Mouse (Mus musculus) lung, postnatal 0 days (tissue): ENCODE measurements around the gene Sumo3. TPM values are rescaled to one million over a fixed set of nuclear protein-coding genes. Genes with fewer than 3 reads are reported as not detected.

Source experiments
- ATAC-seq: fragments of 200-750 bp; cut with Nextera tagmentation; 2 replicates; pipeline ENCODE4 v1.8.0; 2017; ENCODE audit warnings: moderate library complexity
- DNase-seq: peaks from one replicate; pipeline ENCODE4 v3.0.0-alpha.2; 2016; ENCODE audit warnings: low spot score
- H3K27ac ChIP-seq: fragments of 300-500 bp; sonication (generic); 2 replicates; pipeline ENCODE4 v1.5.1; 2014; ENCODE audit warnings: antibody characterized with exemption, mild to moderate bottlenecking, low read length, mixed read lengths
- H3K27me3 ChIP-seq: fragments of 300-500 bp; sonication (generic); replicated peaks from 2 replicates; pipeline ENCODE4 v1.6.1; 2014; ENCODE audit warnings: low read length, mixed read lengths; ENCODE audit not compliant: insufficient read depth
- H3K36me3 ChIP-seq: fragments of 300-500 bp; sonication (generic); 2 replicates; pipeline ENCODE4 v1.6.1; 2014; ENCODE audit warnings: low read length, mixed read lengths; ENCODE audit not compliant: insufficient read depth
- H3K4me1 ChIP-seq: fragments of 300-500 bp; sonication (generic); 2 replicates; pipeline ENCODE4 v1.6.1; 2014; ENCODE audit warnings: antibody characterized with exemption, low read depth, low read length, mixed read lengths; ENCODE audit not compliant: insufficient read depth
- H3K4me2 ChIP-seq: fragments of 300-500 bp; sonication (generic); replicated peaks from 2 replicates; pipeline ENCODE4 v1.6.1; 2014; ENCODE audit warnings: low read depth, mild to moderate bottlenecking, low read length, moderate library complexity, mixed read lengths
- H3K4me3 ChIP-seq: fragments of 300-500 bp; sonication (generic); 2 replicates; pipeline ENCODE4 v1.5.1; 2014; ENCODE audit warnings: low read depth, low read length
- H3K9ac ChIP-seq: fragments of 300-500 bp; sonication (generic); replicated peaks from 2 replicates; pipeline ENCODE4 v1.6.1; 2014; ENCODE audit warnings: low read depth, mild to moderate bottlenecking
- H3K9me3 ChIP-seq: fragments of 300-500 bp; sonication (generic); 2 replicates; pipeline ENCODE4 v1.6.1; 2016; ENCODE audit warnings: low read length, mixed read lengths
- CTCF ChIP-seq: IDR thresholded peaks from 2 replicates; pipeline ENCODE4 v1.5.1; 2016; ENCODE audit warnings: antibody characterized with exemption, mild to moderate bottlenecking
- EP300 ChIP-seq: IDR thresholded peaks from 2 replicates; pipeline ENCODE4 v1.6.1; 2016; ENCODE audit warnings: antibody characterized with exemption, mild to moderate bottlenecking, control low read depth
- WGBS: fragments of 180-500 bp; shearing (Covaris S2); extraction: QIAGEN DNeasy Blood & Tissue Kit; methylation state at CpG from one replicate; pipeline ENCODE4 v1.1.7; 2014; 5-methylcytosine and 5-hydroxymethylcytosine counted together
- polyA plus RNA-seq: library from polyadenylated mRNA; unstranded; fragments of >200 nt; fragmentation: Nextera tagmentation; extraction: Ambion mirVana; gene quantifications from 2 replicates; pipeline ENCODE4 v1.2.1, GENCODE M21; 2015

Gene Sumo3
- polyA plus RNA-seq, 1 experiment from 2014 or later = 209 TPM

DNA sequence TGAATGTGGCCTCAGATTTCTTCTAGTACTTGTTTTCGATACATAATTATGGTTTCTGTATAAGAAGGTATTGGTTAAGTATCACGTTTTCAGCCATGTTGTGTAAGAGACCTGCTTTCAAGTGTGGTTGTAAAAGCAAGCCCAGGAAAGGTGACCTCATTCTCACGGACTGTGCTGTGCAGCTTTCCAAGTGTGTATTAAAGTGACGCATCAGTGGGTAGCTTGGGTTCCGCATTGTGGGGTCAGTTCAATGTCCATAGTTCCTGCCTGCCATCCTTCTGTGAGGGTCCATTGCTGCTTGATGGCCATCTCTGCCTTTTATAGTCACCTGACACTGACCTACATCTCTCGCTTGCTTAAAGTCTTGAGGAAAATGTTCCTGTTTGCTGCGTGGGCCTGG is 11.0 kb downstream of the Sumo3 start:
- Histone ChIP-seq H3K36me3 (peaks cover 19% of the 10 kb centered on the region), H3K4me1 (peaks cover 12% of the 10 kb centered on the region; the same call in 1 of the 2 replicates), H3K9ac (no peak overlapping the region), H3K4me2 (no peak overlapping the region), H3K27ac (no peak overlapping the region), H3K9me3 (no peaks in the 10 kb centered on the region), H3K27me3 (no peaks in the 10 kb centered on the region), H3K4me3 (no peak overlapping the region)
- DNase-seq (no peak), ATAC-seq (no peak)
- TF ChIP-seq EP300 = no peak
- no peak for TF ChIP-seq CTCF
- 90% methylated on average over 7 of the region's 7 CpGs for WGBS

DNA sequence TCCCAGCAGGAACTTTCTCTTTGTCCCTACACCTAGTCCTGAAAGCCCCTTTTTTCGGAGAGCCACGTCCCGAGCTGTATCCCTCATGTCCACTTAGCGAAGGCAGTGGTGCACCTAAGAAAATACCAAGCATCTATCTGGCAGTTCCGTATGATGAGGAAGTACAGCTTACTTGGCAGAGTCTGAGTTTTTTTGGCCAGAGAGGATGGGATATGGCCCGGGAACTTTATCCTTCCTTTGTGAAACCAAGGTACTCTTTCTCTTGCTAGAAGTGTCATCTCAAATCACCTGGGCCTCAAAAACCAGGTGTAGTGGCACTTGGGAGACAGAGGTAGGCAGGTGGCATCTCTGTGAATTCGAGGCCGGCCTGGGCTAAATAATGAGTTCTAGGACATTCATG is 15.6 kb downstream of the Sumo3 start:
- Histone ChIP-seq H3K9ac (peak overlapping the region; percentile 97), H3K9me3 (no peaks in the 10 kb centered on the region), H3K36me3 (peaks cover 3% of the 10 kb centered on the region; the same call in 1 of the 2 replicates), H3K27me3 (no peaks in the 10 kb centered on the region), H3K4me2 (peak overlapping the region; percentile 93), H3K4me3 (peak overlapping the region; percentile 96), H3K4me1 (peaks cover 37% of the 10 kb centered on the region), H3K27ac (peak overlapping the region; percentile 96)
- no peak for DNase-seq
- WGBS = 69% methylated on average over 8 of the region's 8 CpGs
- TF ChIP-seq EP300 (no peak), CTCF (no peak)
- no peak for ATAC-seq

DNA sequence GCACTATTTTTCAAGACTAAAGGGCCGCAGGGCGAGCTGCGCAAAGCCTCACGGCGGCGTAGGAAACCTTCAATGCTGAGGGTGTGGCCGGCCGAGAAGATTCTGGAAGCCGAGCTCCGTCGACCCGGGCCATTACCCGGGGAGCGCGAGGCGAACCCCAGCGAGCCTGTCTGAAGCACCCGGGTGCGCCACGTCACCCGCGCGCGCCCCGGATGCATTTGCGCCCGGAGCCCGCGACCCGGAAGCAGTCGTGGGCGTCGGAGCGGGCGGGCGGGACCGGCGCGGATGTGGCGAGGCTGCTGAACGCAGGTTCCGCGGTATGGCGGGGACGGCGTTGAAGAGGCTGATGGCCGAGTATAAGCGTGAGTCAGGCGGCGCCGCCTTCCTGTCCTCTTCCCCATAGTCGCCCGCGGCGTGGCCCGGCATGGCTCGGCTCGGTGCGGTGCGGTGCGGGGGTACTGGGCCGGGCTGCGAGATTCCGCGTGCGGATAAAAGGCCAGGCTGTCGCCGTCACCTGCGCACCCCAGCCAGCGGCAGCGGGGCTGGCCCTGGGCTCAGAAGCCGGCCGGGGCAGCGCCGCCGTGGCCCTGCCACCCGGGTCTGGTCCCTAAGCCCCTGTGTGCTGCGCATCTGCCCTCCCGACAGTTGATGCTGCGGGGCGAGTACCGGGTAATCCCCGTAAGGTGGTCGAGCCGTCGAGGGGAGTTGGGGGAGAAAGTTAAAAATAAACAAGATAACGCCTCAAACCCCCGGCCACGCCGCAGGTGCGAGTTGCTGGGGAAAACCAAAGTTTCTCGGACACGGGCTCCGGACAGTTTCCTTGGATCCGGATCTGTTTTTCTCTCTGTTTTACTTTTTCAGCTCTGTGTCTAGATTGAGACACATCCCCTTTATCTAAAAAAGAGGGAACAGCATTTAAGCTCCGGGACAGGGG is 16.4 kb downstream of the Sumo3 start, which contains the start of gene Ube2g2:
Gene Ube2g2, plus strand, starts transcription at position 221 of the 934 bp plus-strand sequence.
- H3K4me2 ChIP-seq = peak within 1 kb of the TSS; percentile 93
- ATAC-seq = peak; percentile 90
- H3K36me3 ChIP-seq = no peaks in the 10 kb centered on the region
- peaks cover 41% of the 10 kb centered on the region for H3K4me1 ChIP-seq
- TF ChIP-seq CTCF (no peak), EP300 (no peak)
- peak within 1 kb of the TSS; percentile 96 for H3K4me3 ChIP-seq
- under 1% methylated on average over 92 of the region's 96 CpGs for WGBS
- no peaks in the 10 kb centered on the region for H3K27me3 ChIP-seq
- peak within 1 kb of the TSS; percentile 97 for H3K9ac ChIP-seq
- H3K9me3 ChIP-seq = no peaks in the 10 kb centered on the region
- peak; percentile 94 for DNase-seq
- H3K27ac ChIP-seq = peak within 1 kb of the TSS; percentile 96

DNA sequence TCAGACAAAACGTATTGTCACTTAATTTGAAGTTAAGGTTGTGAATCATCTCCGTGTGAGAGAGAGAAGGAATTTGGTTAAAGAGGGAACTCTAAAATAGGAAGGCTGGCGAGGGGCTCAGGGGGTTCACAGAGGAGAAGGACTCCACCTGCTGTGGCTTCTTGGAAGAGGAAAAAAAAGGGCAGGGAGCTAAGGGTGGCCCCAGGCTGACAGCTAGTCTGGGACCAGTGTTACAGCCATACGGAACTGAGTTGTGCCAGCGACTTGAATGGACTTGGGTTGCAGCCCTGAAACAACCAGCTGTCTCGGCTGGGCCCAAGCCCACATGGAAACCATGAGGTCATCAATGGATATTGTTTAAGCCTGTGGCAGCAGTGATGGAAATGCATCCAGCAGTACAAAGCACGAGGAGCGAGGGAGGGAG is 17.2 kb downstream of the Sumo3 start:
- H3K27ac ChIP-seq = peak overlapping the region; percentile 96
- no peaks in the 10 kb centered on the region for H3K9me3 ChIP-seq
- no peaks in the 10 kb centered on the region for H3K36me3 ChIP-seq
- H3K9ac ChIP-seq = peak overlapping the region; percentile 97
- WGBS = 7% methylated on average over 8 of the region's 8 CpGs
- H3K4me2 ChIP-seq = peak overlapping the region; percentile 93
- no peaks in the 10 kb centered on the region for H3K27me3 ChIP-seq
- TF ChIP-seq EP300 (no peak), CTCF (peak; percentile 17; the same call in 1 of the 2 replicates)
- peak; percentile 31 for ATAC-seq
- peaks cover 41% of the 10 kb centered on the region for H3K4me1 ChIP-seq
- DNase-seq = peak; percentile 89
- peak overlapping the region; percentile 96 for H3K4me3 ChIP-seq

DNA sequence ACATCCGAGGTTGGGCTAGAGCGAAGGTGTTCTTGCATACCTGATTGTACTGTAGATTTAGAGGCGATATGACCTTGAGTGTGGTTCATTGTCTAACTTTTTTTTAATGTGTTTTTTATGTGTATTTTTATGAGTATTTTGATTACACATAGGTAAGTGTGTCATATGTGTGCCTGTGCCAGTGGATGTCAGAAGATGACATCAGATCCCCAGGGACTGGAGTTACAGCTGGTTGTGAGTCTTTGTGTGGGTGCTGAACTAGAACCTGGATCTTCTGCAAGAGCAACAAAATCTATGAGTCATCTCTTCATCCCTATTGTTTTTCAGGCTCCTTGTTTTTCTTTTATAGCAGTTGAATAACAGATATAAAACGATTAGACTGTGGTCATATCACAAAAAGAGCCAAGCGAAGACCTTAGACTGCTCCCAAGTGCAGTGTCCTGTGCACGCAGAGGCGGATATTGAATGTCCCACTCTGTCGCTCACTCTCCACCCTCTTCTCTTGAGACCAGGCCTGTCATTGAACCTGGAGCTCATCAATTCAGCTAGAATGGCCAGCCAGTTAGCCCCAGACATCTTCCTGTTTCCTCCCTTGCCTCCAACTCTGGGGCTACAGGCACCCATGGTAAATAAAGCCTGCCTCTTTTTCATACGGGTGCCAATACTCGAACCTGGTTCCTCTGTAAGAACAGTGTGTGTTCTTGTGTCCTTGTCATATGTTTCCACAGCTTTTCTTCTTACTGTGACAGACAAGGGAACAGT is 17.9 kb downstream of the Sumo3 start:
- TF ChIP-seq EP300 (no peak), CTCF (no peak)
- Histone ChIP-seq H3K4me1 (peaks cover 41% of the 10 kb centered on the region), H3K27me3 (no peaks in the 10 kb centered on the region), H3K4me3 (no peak overlapping the region), H3K9me3 (no peaks in the 10 kb centered on the region), H3K27ac (peak overlapping the region; percentile 96), H3K9ac (no peak overlapping the region; the same call in 1 of the 2 replicates), H3K4me2 (peak overlapping the region; percentile 93), H3K36me3 (no peaks in the 10 kb centered on the region)
- no peak for ATAC-seq
- no peak for DNase-seq
- 85% methylated on average over 10 of the region's 10 CpGs for WGBS

DNA sequence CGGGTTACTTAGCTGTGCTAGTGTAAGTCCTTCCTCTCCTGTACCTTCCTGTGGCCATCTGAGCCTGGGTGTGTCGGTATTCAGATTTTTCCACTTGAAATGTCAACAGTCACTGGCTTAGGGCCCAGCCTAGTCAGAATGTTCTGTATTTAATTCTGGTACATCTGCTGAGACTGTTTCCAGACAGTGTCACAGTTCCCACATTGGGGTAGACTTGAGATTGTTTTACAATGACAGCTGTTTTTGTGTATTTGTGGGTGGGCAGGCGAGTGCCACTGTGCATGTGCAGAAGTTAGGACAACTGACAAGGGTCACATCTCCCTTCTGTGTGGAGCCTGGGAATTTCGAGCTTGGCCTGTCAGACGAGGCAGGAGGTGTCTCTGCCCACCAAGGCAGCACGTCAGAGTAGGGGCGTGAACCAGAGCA is 18.7 kb downstream of the Sumo3 start:
- H3K4me1 ChIP-seq = peaks cover 41% of the 10 kb centered on the region
- H3K9ac ChIP-seq = no peak overlapping the region; the same call in 1 of the 2 replicates
- H3K36me3 ChIP-seq = no peaks in the 10 kb centered on the region
- 32% methylated on average over 7 of the region's 7 CpGs for WGBS
- H3K27me3 ChIP-seq = no peaks in the 10 kb centered on the region
- peak overlapping the region; percentile 96 for H3K27ac ChIP-seq
- DNase-seq = peak; percentile 91
- H3K4me3 ChIP-seq = no peak overlapping the region
- ATAC-seq = peak; percentile 54
- peak overlapping the region; percentile 15; the same call in 1 of the 2 replicates for H3K4me2 ChIP-seq
- no peak for TF ChIP-seq CTCF
- peak; percentile 90 for TF ChIP-seq EP300
- H3K9me3 ChIP-seq = no peaks in the 10 kb centered on the region
